Mouse (Mus musculus) neural tube, embryonic 11.5 days (tissue): ENCODE measurements around the gene Etl4. TPM values are rescaled to one million over a fixed set of nuclear protein-coding genes. Genes with fewer than 3 reads are reported as not detected.

ENCODE experiments used
- ATAC-seq: fragments of 200-750 bp; cut with Nextera tagmentation; 2 replicates; pipeline ENCODE4 v1.8.0; 2017; ENCODE audit warnings: moderate number of reproducible peaks, mild to moderate bottlenecking, moderate TSS enrichment, moderate library complexity; ENCODE audit not compliant: insufficient read depth, low FRiP score, low TSS enrichment
- DNase-seq: peaks from one replicate; pipeline ENCODE4 v3.0.0-alpha.2; 2015; ENCODE audit warnings: low spot score
- H3K27ac ChIP-seq: fragments of 300-500 bp; sonication (generic); 2 replicates; pipeline ENCODE4 v1.5.1; 2014; ENCODE audit warnings: low read depth, mild to moderate bottlenecking, low read length
- H3K27me3 ChIP-seq: fragments of 300-500 bp; sonication (generic); 2 replicates; pipeline ENCODE4 v1.6.1; 2014; ENCODE audit warnings: mild to moderate bottlenecking, low read length, mixed read lengths; ENCODE audit not compliant: control insufficient read depth, insufficient read depth
- H3K36me3 ChIP-seq: fragments of 300-500 bp; sonication (generic); 2 replicates; pipeline ENCODE4 v1.6.1; 2014; ENCODE audit warnings: mild to moderate bottlenecking, low read length, moderate library complexity, mixed read lengths; ENCODE audit not compliant: control insufficient read depth, insufficient read depth
- H3K4me1 ChIP-seq: fragments of 300-500 bp; sonication (generic); 2 replicates; pipeline ENCODE4 v1.6.1; 2014; ENCODE audit warnings: low read length, mixed read lengths; ENCODE audit not compliant: control insufficient read depth, insufficient read depth
- H3K4me2 ChIP-seq: fragments of 300-500 bp; sonication (generic); 2 replicates; pipeline ENCODE4 v1.6.1; 2014; ENCODE audit warnings: low read depth, mild to moderate bottlenecking, moderate library complexity
- H3K4me3 ChIP-seq: fragments of 300-500 bp; sonication (generic); 2 replicates; pipeline ENCODE4 v1.5.1; 2014; ENCODE audit warnings: low read depth, low read length
- H3K9ac ChIP-seq: fragments of 300-500 bp; sonication (generic); 2 replicates; pipeline ENCODE4 v1.6.1; 2014; ENCODE audit warnings: mild to moderate bottlenecking, low read length
- H3K9me3 ChIP-seq: fragments of 300-500 bp; sonication (generic); 2 replicates; pipeline ENCODE4 v1.6.1; 2016; ENCODE audit warnings: low read length; ENCODE audit not compliant: control insufficient read depth
- WGBS: fragments of 180-500 bp; shearing (Covaris S2); extraction: QIAGEN DNeasy Blood & Tissue Kit; methylation state at CpG from one replicate; pipeline ENCODE4 v1.1.7; 2014; 5-methylcytosine and 5-hydroxymethylcytosine counted together
- polyA plus RNA-seq: library from polyadenylated mRNA; unstranded; fragments of >200 nt; fragmentation: Nextera tagmentation; extraction: Ambion mirVana; gene quantifications from 2 replicates; pipeline ENCODE4 v1.2.1, GENCODE M21; 2014

The Etl4 gene
- polyA plus RNA-seq, 1 experiment from 2014 or later, result 19.9 TPM

DNA sequence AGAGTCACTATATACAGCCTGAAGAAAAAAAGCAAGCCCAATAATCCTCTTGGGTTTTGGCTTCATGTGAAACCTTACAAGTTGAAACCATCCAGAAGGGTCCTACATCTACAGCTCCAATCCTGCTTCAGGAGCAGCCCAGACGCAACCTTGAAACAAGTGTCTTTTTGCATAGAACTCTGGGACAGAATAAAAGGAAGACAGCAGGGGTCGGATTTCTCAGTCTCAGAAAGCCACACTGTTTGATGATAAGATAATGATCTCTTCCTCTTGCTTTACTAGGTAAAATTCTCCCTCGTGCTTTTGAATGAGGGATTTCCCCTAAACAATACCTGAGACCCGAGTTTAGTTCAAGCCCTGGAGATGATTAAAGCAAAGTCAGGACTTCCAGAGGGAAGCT, 385.0 kb downstream of the Etl4 start:
- 27% methylated on average over 4 of the region's 4 CpGs for WGBS
- DNase-seq (no peak), ATAC-seq (no peak)
- no peak overlapping the region for H3K4me2 ChIP-seq
- no peaks in the 10 kb centered on the region for H3K9me3 ChIP-seq
- no peak overlapping the region for H3K9ac ChIP-seq
- no peak overlapping the region for H3K27ac ChIP-seq
- H3K4me3 ChIP-seq, result no peak overlapping the region
- H3K4me1 ChIP-seq, result no peaks in the 10 kb centered on the region
- no peaks in the 10 kb centered on the region for H3K27me3 ChIP-seq
- no peaks in the 10 kb centered on the region for H3K36me3 ChIP-seq

DNA sequence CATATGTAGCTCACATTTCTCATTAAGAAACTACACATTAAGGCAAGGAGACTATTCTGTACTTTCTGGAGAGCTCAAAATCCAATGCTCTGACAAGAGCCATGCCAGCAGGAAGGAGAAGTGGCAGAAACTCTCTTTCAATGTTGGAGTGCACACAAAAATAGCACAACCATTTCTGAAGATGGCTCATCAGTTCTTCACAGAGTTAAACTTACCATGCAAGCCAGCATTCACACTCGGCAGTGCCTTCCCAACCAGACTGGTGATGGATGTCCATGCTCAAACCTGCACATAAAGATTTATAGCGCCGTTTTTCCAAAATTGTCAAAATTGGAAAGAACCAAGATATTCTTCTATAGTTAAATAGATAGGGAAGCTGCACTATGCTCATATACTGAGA, 392.9 kb downstream of the Etl4 start:
- H3K27me3 ChIP-seq, result no peaks in the 10 kb centered on the region
- 90% methylated on average over 3 of the region's 3 CpGs for WGBS
- no peaks in the 10 kb centered on the region for H3K36me3 ChIP-seq
- H3K27ac ChIP-seq, result no peak overlapping the region
- H3K4me1 ChIP-seq, result no peaks in the 10 kb centered on the region
- H3K9ac ChIP-seq, result no peak overlapping the region
- no peak overlapping the region for H3K4me2 ChIP-seq
- ATAC-seq (no peak), DNase-seq (no peak)
- H3K9me3 ChIP-seq, result no peaks in the 10 kb centered on the region
- no peak overlapping the region for H3K4me3 ChIP-seq

DNA sequence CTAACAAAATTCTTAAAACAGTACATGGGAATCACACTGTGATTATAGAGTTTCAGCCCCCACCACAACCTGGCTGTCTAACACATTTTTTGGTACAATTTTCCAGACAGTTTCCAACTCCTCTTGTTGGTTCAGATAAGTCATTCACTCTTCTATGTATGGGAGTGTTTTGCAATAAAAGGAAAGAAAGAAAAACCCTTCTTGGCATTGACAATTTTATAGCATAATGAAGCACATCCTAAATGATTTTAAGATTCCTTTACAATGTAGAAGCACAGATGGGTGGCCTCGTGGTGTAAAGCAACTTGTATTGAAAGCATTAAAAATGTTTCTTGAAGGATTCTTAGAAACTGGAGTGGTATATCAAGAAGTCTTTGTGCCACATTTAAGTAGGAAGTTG, 415.4 kb downstream of the Etl4 start:
- WGBS, result 42% methylated on average over 1 of the region's 1 CpGs
- Histone ChIP-seq H3K4me3 (no peak overlapping the region), H3K36me3 (no peaks in the 10 kb centered on the region), H3K4me1 (no peaks in the 10 kb centered on the region), H3K27me3 (no peaks in the 10 kb centered on the region), H3K9me3 (no peaks in the 10 kb centered on the region), H3K9ac (no peak overlapping the region), H3K27ac (no peak overlapping the region), H3K4me2 (no peak overlapping the region)
- ATAC-seq, result no peak
- no peak for DNase-seq

GRCm38 (mm10) chr2:20336176-20336575, 426.6 kb downstream of the Etl4 start:
- H3K9ac ChIP-seq, result no peak overlapping the region
- DNase-seq, result no peak
- 84% methylated on average over 6 of the region's 6 CpGs for WGBS

GRCm38 (mm10) chr2:20339016-20339734, 429.6 kb downstream of the Etl4 start:
- DNase-seq, result no peak
- no peaks in the 10 kb centered on the region for H3K36me3 ChIP-seq
- H3K4me2 ChIP-seq, result no peak overlapping the region
- H3K9ac ChIP-seq, result no peak overlapping the region
- no peaks in the 10 kb centered on the region for H3K4me1 ChIP-seq
- no peak overlapping the region for H3K4me3 ChIP-seq
- no peak overlapping the region for H3K27ac ChIP-seq
- 65% methylated on average over 7 of the region's 7 CpGs for WGBS
- ATAC-seq, result no peak
- H3K27me3 ChIP-seq, result no peaks in the 10 kb centered on the region
- H3K9me3 ChIP-seq, result no peaks in the 10 kb centered on the region

More at GRCm38 (mm10) chr2:20336176-20336575, 426.6 kb downstream of the Etl4 start:
- Histone ChIP-seq H3K4me2 (no peak overlapping the region), H3K4me3 (no peak overlapping the region), H3K4me1 (no peaks in the 10 kb centered on the region), H3K27me3 (no peaks in the 10 kb centered on the region), H3K9me3 (no peaks in the 10 kb centered on the region), H3K27ac (no peak overlapping the region), H3K36me3 (no peaks in the 10 kb centered on the region)
- no peak for ATAC-seq

DNA sequence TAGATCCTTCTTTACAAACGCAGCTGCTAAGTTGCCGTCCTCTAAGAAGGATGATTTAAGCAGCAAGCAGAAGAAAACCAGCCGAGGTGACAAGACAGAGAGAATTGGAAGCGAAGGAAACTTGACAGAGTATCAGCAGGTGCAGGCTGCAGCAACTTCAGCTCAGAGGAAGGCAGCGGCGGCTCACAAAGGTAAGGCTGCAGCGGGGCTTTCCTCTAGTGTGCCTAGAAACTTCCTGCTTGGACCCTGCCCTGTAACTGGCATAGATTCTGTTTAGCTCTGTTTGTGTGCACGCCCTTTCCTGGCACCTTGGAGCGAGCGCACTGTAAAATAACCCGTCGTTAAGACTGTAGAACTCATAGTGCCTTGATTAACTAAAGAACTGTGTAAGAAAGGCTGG, 430.3 kb downstream of the Etl4 start:
- DNase-seq, result no peak
- Histone ChIP-seq H3K36me3 (no peaks in the 10 kb centered on the region), H3K4me3 (no peak overlapping the region), H3K27me3 (no peaks in the 10 kb centered on the region), H3K9me3 (no peaks in the 10 kb centered on the region), H3K4me1 (no peaks in the 10 kb centered on the region), H3K27ac (no peak overlapping the region), H3K9ac (no peak overlapping the region), H3K4me2 (no peak overlapping the region)
- WGBS, result 27% methylated on average over 12 of the region's 12 CpGs
- no peak for ATAC-seq

GRCm38 (mm10) chr2:20346873-20347272, 437.3 kb downstream of the Etl4 start:
- Histone ChIP-seq H3K4me1 (no peaks in the 10 kb centered on the region), H3K9ac (no peak overlapping the region), H3K36me3 (no peaks in the 10 kb centered on the region), H3K4me3 (no peak overlapping the region), H3K4me2 (no peak overlapping the region), H3K27ac (no peak overlapping the region), H3K27me3 (no peaks in the 10 kb centered on the region), H3K9me3 (no peaks in the 10 kb centered on the region)
- ATAC-seq, result no peak
- DNase-seq, result no peak
- whole genome bisulfite sequencing, result 66% methylated on average over 3 of the region's 3 CpGs

DNA sequence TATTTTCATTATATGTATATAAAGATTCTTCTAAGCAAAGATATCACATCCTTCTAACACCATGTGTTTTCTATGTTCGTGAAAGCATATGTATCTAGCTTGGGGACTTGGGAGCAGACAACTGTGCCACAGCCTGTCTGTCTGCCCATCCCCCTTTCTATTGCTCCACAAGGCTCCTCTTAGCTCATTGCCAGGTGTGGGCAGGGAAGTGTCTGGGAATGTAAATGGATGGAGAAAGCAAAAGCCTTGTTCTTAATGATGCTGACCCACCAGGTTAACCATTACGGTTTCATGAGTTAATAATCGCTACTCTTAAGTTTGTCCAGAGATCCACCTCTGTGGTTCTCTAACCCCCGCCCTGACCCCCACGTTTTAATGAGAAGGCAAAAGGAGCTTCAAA, 439.7 kb downstream of the Etl4 start:
- Histone ChIP-seq H3K9me3 (no peaks in the 10 kb centered on the region), H3K9ac (no peak overlapping the region), H3K27ac (no peak overlapping the region), H3K36me3 (no peaks in the 10 kb centered on the region), H3K4me2 (no peak overlapping the region), H3K4me1 (peaks cover 2% of the 10 kb centered on the region; the same call in 1 of the 2 replicates), H3K4me3 (no peak overlapping the region), H3K27me3 (no peaks in the 10 kb centered on the region)
- WGBS, result 84% methylated on average over 5 of the region's 5 CpGs
- no peak for ATAC-seq
- DNase-seq, result no peak

GRCm38 (mm10) chr2:20352796-20353195, 443.2 kb downstream of the Etl4 start:
- no peaks in the 10 kb centered on the region for H3K27me3 ChIP-seq
- H3K4me1 ChIP-seq, result peaks cover 2% of the 10 kb centered on the region; the same call in 1 of the 2 replicates
- no peak overlapping the region for H3K27ac ChIP-seq
- no peak overlapping the region for H3K9ac ChIP-seq
- no peak overlapping the region for H3K4me3 ChIP-seq
- ATAC-seq, result no peak
- H3K4me2 ChIP-seq, result no peak overlapping the region
- no peaks in the 10 kb centered on the region for H3K36me3 ChIP-seq
- H3K9me3 ChIP-seq, result no peaks in the 10 kb centered on the region
- DNase-seq, result no peak
